Mouse (Mus musculus): ENCODE data around the gene Osgin1. TPM values are rescaled to one million over a fixed set of nuclear protein-coding genes. Genes with fewer than 3 reads are reported as not detected.

Osgin1 gene
- total and polyA plus RNA-seq, 3 experiments, result 0.10 to 0.49 TPM; not detected in 1

DNA sequence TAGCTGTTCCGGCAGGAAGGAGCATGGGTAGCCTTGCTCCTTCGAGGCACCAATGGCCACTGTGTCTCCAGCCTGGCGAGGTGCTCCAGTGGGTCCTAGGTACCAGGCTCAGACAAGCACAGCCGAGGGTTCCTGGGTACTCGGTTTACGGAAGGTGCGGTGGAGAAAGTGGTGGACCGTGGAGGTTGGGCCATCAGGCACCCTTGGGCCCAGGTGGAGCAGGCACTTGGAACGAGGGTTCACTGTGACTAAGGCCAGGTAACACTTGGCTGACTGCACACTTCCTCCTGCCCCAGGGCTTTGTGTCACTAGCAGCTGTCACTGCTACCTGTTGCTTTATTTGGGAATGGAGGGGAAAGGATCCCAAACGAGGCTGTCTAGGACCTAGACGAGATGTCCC is 3.6 kb downstream of the Osgin1 start:
- TF ChIP-seq TAL1 (conservative IDR thresholded peaks at IDR 0.05; ENCODE audit: low read depth, low read length) (no peak), GATA1 (IDR thresholded peaks at IDR 0.05; ENCODE audit: borderline replicate concordance, low read length) (no peak), POLR2AphosphoS5 (IDR thresholded peaks at IDR 0.05; ENCODE audit: insufficient replicate concordance, low read depth, low read length) (no peak), GATA2 (IDR thresholded peaks at IDR 0.05; ENCODE audit: borderline replicate concordance, low read depth, low read length) (no peak), CTCF (IDR thresholded peaks at IDR 0.05; ENCODE audit: low read depth, low read length) (no peak)
- no peak for DNase-seq (ENCODE audit: low spot score)
- peak overlapping the region; percentile 30; the same call in 1 of the 2 replicates for H3K4me3 ChIP-seq (ENCODE audit: low read depth, low read length)
- ATAC-seq (ENCODE audit: extremely low read depth, insufficient number of reproducible peaks, low FRiP score, poor library complexity, severe bottlenecking), result no peak
- no peaks in the 10 kb centered on the region for H3K36me3 ChIP-seq (replicated peaks)
- no peaks in the 10 kb centered on the region for H3K9me3 ChIP-seq (replicated peaks)
- peaks cover 19% of the 10 kb centered on the region for H3K4me1 ChIP-seq (ENCODE audit: insufficient read depth, low read depth, low read length)
- peaks cover 47% of the 10 kb centered on the region for H3K27me3 ChIP-seq (ENCODE audit: insufficient read depth, low read length)

DNA sequence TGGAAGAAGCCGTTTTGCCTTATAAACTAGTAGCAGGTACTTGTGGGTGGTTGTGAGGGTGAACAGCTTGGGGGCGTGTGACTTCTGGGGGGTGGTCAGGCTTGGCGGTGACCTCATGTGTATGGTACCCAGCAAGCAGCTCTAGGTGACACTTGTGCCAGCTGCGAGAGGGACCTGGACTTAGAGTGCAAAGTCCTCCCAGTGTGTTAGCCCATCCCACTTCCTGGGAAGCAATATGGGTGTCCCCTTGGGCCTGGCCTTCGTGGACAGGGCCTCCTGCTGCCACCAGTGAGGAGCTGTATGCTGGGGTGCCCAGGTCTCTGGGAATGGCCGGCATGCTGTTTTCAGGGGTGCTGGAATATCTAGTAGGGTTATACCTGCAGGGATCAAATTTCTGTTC is 5.0 kb downstream of the Osgin1 start:
- DNase-seq (ENCODE audit: low spot score) (no peak), ATAC-seq (ENCODE audit: extremely low read depth, insufficient number of reproducible peaks, low FRiP score, poor library complexity, severe bottlenecking) (no peak)
- peaks cover 40% of the 10 kb centered on the region for H3K27me3 ChIP-seq (ENCODE audit: insufficient read depth, low read length)
- no peak for TF ChIP-seq GATA2 (IDR thresholded peaks at IDR 0.05; ENCODE audit: borderline replicate concordance, low read depth, low read length)
- no peak for TF ChIP-seq GATA1 (IDR thresholded peaks at IDR 0.05; ENCODE audit: borderline replicate concordance, low read length)
- TF ChIP-seq TAL1 (conservative IDR thresholded peaks at IDR 0.05; ENCODE audit: low read depth, low read length), result no peak
- TF ChIP-seq CTCF (IDR thresholded peaks at IDR 0.05; ENCODE audit: low read depth, low read length), result no peak
- TF ChIP-seq POLR2AphosphoS5 (IDR thresholded peaks at IDR 0.05; ENCODE audit: insufficient replicate concordance, low read depth, low read length), result no peak
- no peak overlapping the region for H3K4me3 ChIP-seq (ENCODE audit: low read depth, low read length)
- no peaks in the 10 kb centered on the region for H3K9me3 ChIP-seq (replicated peaks)
- H3K4me1 ChIP-seq (ENCODE audit: insufficient read depth, low read depth, low read length), result peaks cover 19% of the 10 kb centered on the region
- no peaks in the 10 kb centered on the region for H3K36me3 ChIP-seq (replicated peaks)

DNA sequence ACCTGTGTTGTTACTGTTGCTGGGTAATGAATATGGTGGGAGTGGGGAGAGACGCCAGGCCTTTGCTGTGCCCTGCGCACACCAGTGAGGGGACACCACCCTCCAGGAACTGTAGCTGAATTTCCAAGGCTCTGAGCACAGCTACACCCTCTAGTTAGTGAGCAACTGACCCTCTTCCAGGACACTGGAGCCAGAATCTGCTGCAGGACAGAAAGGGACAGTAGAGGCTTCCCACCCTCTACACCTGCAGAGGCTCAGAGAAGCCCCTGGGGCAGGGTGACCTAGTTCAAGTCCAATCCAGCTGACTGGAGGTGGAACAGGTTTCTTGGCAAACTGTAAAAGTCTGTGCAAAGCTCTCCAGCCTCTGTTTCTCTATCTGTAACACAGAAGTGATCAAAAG is 5.5 kb downstream of the Osgin1 start:
- H3K4me3 ChIP-seq (ENCODE audit: low read depth, low read length), result no peak overlapping the region
- ATAC-seq (ENCODE audit: extremely low read depth, insufficient number of reproducible peaks, low FRiP score, poor library complexity, severe bottlenecking), result no peak

DNA sequence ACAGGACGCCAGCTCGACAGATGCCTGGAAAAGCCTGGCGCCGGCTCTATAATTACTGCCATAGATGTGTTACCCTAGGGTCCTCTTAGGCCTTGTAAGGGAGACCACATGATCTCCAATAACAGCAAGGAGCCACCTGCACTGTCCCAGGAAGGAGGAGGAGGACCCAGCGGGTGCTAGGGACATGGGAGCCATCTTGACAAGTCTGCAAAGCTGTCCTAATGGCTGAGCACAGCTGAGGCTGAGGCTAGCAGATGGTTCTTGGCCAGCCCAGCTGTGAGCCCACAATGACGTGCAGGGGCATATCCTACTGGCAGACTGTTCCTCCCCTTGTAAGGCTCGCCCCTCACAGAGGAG is 5.9 kb downstream of the Osgin1 start:
- H3K36me3 ChIP-seq (replicated peaks), result no peaks in the 10 kb centered on the region
- no peaks in the 10 kb centered on the region for H3K9me3 ChIP-seq (replicated peaks)
- no peak for ATAC-seq (ENCODE audit: extremely low read depth, insufficient number of reproducible peaks, low FRiP score, poor library complexity, severe bottlenecking)
- no peak overlapping the region for H3K4me3 ChIP-seq (ENCODE audit: low read depth, low read length)
- no peak for DNase-seq (ENCODE audit: low spot score)
- TF ChIP-seq GATA2 (IDR thresholded peaks at IDR 0.05; ENCODE audit: borderline replicate concordance, low read depth, low read length) (no peak), CTCF (IDR thresholded peaks at IDR 0.05; ENCODE audit: low read depth, low read length) (no peak), GATA1 (IDR thresholded peaks at IDR 0.05; ENCODE audit: borderline replicate concordance, low read length) (no peak), POLR2AphosphoS5 (IDR thresholded peaks at IDR 0.05; ENCODE audit: insufficient replicate concordance, low read depth, low read length) (no peak), TAL1 (conservative IDR thresholded peaks at IDR 0.05; ENCODE audit: low read depth, low read length) (no peak)
- peaks cover 36% of the 10 kb centered on the region for H3K27me3 ChIP-seq (ENCODE audit: insufficient read depth, low read length)
- H3K4me1 ChIP-seq (ENCODE audit: insufficient read depth, low read depth, low read length), result peaks cover 19% of the 10 kb centered on the region

More for the DNA sequence above, 5.5 kb downstream of the Osgin1 start:
- peaks cover 19% of the 10 kb centered on the region for H3K4me1 ChIP-seq (ENCODE audit: insufficient read depth, low read depth, low read length)
- DNase-seq (ENCODE audit: low spot score), result no peak
- H3K36me3 ChIP-seq (replicated peaks), result no peaks in the 10 kb centered on the region
- H3K27me3 ChIP-seq (ENCODE audit: insufficient read depth, low read length), result peaks cover 37% of the 10 kb centered on the region
- H3K9me3 ChIP-seq (replicated peaks), result no peaks in the 10 kb centered on the region
- TF ChIP-seq TAL1 (conservative IDR thresholded peaks at IDR 0.05; ENCODE audit: low read depth, low read length) (no peak), GATA2 (IDR thresholded peaks at IDR 0.05; ENCODE audit: borderline replicate concordance, low read depth, low read length) (no peak), GATA1 (IDR thresholded peaks at IDR 0.05; ENCODE audit: borderline replicate concordance, low read length) (no peak)

DNA sequence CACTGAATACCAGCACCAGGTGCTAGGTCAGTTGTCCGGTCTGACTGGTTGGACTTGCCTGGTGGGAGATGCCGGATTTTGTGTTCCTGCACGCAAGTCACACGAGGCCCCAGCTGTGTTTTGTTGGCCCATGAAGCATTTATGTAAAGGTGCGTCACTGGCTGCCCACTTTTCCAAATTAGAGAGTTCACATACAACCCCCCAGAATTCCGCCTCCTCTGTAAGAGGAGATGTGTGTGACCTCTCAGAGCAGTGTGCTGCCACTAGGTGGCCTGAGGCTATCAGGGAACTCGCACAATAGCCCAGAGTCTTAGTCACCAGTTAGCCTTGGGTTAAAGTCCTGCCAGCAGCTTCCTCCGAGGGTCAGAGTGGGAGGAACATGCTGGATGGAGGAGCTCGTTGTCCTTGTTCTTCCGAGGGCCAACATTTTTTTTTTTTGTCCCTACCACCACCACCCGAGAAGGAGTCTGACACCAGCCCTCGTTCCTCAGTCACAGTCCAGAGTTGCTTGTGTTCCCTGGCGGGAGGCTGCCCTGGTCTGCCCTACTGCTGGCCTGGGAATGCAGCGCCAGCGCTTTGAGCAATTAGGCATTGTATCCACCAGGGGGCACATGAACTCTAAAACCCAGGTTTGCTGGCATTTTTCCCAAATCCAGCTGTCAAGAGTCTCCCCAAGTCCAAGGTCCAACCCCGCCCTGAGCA is 6.5 kb downstream of the Osgin1 start:
- 0 out of 2 replicates have a peak, but pooled peaks have one; percentile 24 for TF ChIP-seq CTCF (IDR thresholded peaks at IDR 0.05; ENCODE audit: low read depth, low read length)
- TF ChIP-seq TAL1 (conservative IDR thresholded peaks at IDR 0.05; ENCODE audit: low read depth, low read length), result no peak

DNA sequence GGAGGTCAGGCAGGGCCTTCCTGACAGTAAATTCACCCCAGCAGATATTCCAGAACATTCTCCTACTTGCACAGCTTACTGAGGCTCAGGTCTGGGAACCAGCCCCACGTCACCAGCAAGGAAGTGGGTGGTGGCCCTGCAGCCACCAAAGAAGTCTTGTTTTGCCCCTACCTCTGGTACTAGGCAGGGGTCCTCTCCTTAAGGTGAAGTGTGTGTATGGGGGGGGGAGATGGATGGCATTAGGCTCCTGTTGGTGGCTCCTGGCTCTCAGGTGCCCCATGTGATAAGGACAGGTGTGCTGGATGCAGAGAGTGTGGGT is 7.0 kb downstream of the Osgin1 start:
- no peak for DNase-seq (ENCODE audit: low spot score)
- ATAC-seq (ENCODE audit: extremely low read depth, insufficient number of reproducible peaks, low FRiP score, poor library complexity, severe bottlenecking), result no peak; the same call in 1 of the 2 replicates
- TF ChIP-seq GATA1 (IDR thresholded peaks at IDR 0.05; ENCODE audit: borderline replicate concordance, low read length) (no peak), CTCF (IDR thresholded peaks at IDR 0.05; ENCODE audit: low read depth, low read length) (no peak), GATA2 (IDR thresholded peaks at IDR 0.05; ENCODE audit: borderline replicate concordance, low read depth, low read length) (no peak), POLR2AphosphoS5 (IDR thresholded peaks at IDR 0.05; ENCODE audit: insufficient replicate concordance, low read depth, low read length) (no peak), TAL1 (conservative IDR thresholded peaks at IDR 0.05; ENCODE audit: low read depth, low read length) (no peak)
- H3K9me3 ChIP-seq (replicated peaks), result no peaks in the 10 kb centered on the region
- H3K4me1 ChIP-seq (ENCODE audit: insufficient read depth, low read depth, low read length), result peaks cover 19% of the 10 kb centered on the region
- no peak overlapping the region for H3K4me3 ChIP-seq (ENCODE audit: low read depth, low read length)
- H3K36me3 ChIP-seq (replicated peaks), result no peaks in the 10 kb centered on the region
- peaks cover 37% of the 10 kb centered on the region for H3K27me3 ChIP-seq (ENCODE audit: insufficient read depth, low read length)

More for the DNA sequence above, 6.5 kb downstream of the Osgin1 start:
- Histone ChIP-seq H3K4me1 (ENCODE audit: insufficient read depth, low read depth, low read length) (peaks cover 19% of the 10 kb centered on the region), H3K36me3 (replicated peaks) (no peaks in the 10 kb centered on the region), H3K4me3 (ENCODE audit: low read depth, low read length) (no peak overlapping the region), H3K27me3 (ENCODE audit: insufficient read depth, low read length) (peaks cover 37% of the 10 kb centered on the region), H3K9me3 (replicated peaks) (no peaks in the 10 kb centered on the region)
- peak; percentile 71 for DNase-seq (ENCODE audit: low spot score)
- no peak; the same call in 1 of the 2 replicates for ATAC-seq (ENCODE audit: extremely low read depth, insufficient number of reproducible peaks, low FRiP score, poor library complexity, severe bottlenecking)

Measured in G1E (cell line).